Mouse (Mus musculus): ENCODE measurements at regions not wholly inside any gene's neighbourhood (a gene's known extent, or its start where the extent isn't known, plus 50 kb on each side); places are given as distances from the start of the nearest gene placed in this dataset.

DNA sequence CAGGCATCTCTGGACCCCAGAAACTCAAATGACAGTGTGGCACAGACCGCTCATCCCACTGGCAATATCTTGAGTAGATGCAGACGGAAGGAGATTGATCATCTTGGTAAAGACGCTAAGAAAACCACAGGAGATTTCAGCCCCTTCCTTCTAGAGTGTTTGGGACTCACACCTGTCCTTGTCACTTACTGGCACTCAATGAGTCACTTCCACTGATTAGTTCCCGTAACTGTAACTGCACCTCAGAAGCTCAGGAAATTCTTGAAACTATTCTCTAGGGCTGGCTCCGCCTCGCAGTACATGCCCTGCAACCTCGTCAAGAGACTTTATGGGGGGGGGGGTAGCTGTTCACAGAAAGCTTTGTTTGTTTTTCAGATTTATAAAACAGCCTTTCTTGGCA lies 155.9 kb downstream of the Hlx start:
- no peak for DNase-seq (ENCODE audit: low read depth, low spot score)
- Histone ChIP-seq H3K27me3 (ENCODE audit: control insufficient read depth, insufficient read depth, low read length, poor library complexity, severe bottlenecking) (no peaks in the 10 kb centered on the region), H3K36me3 (ENCODE audit: control insufficient read depth, insufficient read depth, low read length, poor library complexity, severe bottlenecking) (no peaks in the 10 kb centered on the region)

DNA sequence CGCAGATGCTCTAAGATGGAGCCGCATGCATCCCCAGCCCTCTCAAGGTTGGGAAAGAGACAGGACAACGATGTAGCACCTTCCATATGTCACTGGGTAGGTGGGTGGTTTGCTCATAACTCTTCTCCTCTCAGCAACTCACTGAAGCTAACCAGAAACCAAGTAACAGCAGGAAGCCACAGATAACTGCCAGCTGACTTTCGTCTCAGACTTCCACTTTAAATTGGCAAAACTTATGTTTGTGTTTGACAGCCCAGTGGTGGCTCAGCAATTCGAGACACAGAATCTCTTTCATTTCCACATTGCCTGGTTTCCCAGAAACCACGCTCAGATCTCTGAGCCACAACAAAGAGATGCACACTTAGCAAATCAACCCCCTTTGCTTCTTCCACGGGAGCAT lies 159.1 kb downstream of the Hlx start:
- no peak for DNase-seq (ENCODE audit: low read depth, low spot score)
- no peaks in the 10 kb centered on the region for H3K27me3 ChIP-seq (ENCODE audit: control insufficient read depth, insufficient read depth, low read length, poor library complexity, severe bottlenecking)

DNA sequence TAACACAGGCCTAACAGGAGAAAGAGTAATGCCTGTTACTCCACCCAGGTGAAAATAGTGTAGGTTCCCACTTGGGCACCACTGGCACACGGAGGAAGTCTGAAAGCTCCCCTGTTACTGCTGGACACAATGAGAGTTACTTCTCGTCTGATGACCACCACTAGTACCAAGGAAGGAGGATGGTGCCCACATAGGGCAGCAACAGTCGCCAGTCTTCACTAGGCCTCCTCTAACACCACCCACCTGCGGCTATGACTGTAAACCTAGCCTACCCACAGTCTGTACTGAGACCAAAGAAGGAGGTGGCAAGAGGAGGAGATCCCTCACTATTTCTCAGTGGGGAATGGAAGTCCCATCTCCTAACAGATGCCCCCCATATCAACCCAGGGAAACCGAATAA lies 161.7 kb downstream of the Hlx start:
- Histone ChIP-seq H3K27me3 (ENCODE audit: control insufficient read depth, insufficient read depth, low read length, poor library complexity, severe bottlenecking) (no peaks in the 10 kb centered on the region; the same call in 1 of the 2 replicates), H3K36me3 (ENCODE audit: control insufficient read depth, insufficient read depth, low read length, poor library complexity, severe bottlenecking) (no peaks in the 10 kb centered on the region)
- no peak for DNase-seq (ENCODE audit: low read depth, low spot score)

More for the DNA sequence above, 159.1 kb downstream of the Hlx start:
- no peaks in the 10 kb centered on the region for H3K36me3 ChIP-seq (ENCODE audit: control insufficient read depth, insufficient read depth, low read length, poor library complexity, severe bottlenecking)

DNA sequence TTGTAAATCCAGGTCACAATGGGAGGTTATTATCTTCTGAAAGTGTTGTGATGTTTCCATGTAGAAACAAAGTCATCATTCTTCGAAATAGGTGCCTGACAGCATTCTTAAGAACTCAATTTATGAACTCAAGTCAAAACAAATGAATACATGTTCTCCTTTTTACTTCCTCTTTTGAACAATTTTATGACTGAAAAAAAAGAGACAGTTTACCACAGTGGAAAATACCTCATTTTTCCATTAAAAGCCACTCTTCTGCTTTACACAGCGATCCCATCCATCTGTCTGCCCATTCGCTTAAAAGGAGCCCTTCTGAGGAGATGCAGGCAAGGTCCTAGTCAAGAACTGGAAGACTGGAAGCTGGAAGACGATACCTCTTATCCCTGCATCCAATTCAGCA lies 169.5 kb downstream of the Hlx start:
- no peaks in the 10 kb centered on the region for H3K36me3 ChIP-seq (ENCODE audit: control insufficient read depth, insufficient read depth, low read length, poor library complexity, severe bottlenecking)
- no peaks in the 10 kb centered on the region; the same call in 1 of the 2 replicates for H3K27me3 ChIP-seq (ENCODE audit: control insufficient read depth, insufficient read depth, low read length, poor library complexity, severe bottlenecking)
- peak; percentile 63 for DNase-seq (ENCODE audit: low read depth, low spot score)

DNA sequence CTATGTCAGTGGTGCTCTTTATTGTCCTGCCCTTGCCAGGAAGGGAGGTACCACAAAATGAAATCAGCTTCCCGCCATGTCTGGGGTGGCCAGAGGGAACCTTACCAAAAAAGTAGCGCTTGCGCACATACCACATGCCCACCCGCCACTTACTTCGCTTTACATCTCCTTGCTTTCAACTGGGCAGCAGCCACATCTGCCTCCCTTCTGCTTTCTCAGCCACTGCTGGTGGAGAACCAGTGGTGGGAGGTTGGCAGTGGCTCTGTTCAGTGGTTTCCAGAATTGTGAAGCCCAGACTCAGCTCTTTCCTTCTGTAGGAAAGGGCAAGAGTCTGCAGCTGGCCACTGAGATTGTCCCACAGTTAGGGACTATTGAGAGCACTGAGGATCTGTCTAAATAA lies 170.2 kb downstream of the Hlx start:
- peak; percentile 20 for DNase-seq (ENCODE audit: low read depth, low spot score)
- Histone ChIP-seq H3K27me3 (ENCODE audit: control insufficient read depth, insufficient read depth, low read length, poor library complexity, severe bottlenecking) (no peaks in the 10 kb centered on the region; the same call in 1 of the 2 replicates), H3K36me3 (ENCODE audit: control insufficient read depth, insufficient read depth, low read length, poor library complexity, severe bottlenecking) (no peaks in the 10 kb centered on the region)

DNA sequence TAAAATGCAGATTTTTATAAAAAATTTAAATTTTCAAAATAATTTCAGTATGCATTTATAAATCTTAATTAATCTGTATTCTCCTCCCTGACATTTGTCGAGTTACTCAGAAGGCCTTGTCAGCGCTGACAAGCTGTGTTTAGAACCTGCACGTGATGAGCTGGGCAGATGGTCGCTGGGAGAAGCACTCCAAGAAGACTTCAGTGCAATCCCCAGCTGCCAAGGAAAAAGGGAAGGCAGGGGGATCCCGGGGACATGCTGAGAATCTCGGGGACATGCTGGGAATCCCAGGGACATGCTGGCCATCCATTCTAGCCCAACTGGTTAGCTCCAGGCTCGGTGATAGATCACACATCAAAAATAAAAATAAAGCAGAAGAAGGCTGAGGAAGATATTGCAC lies 172.9 kb downstream of the Hlx start:
- no peaks in the 10 kb centered on the region for H3K27me3 ChIP-seq (ENCODE audit: control insufficient read depth, insufficient read depth, low read length, poor library complexity, severe bottlenecking)
- DNase-seq (ENCODE audit: low read depth, low spot score): no peak
- no peaks in the 10 kb centered on the region for H3K36me3 ChIP-seq (ENCODE audit: control insufficient read depth, insufficient read depth, low read length, poor library complexity, severe bottlenecking)

DNA sequence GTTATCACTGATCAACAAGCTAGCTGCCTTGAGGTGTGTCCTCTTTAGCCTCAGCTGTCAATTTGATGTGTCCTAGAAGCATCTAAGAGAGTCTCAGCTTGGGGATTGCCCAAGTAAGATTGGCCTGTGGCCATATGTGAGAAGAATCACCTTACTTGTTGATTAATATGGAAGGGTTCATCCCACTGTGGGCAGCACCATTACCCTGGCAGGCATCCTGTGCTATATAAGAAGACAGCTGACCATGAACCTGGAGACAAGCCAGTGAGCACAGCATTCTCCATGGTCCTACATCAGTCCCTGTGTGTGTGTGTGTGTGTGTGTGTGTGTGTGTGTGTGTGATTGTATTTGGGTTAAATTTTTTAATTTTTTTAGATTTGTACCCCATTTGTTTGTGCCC lies 178.6 kb downstream of the Hlx start:
- Histone ChIP-seq H3K27me3 (ENCODE audit: control insufficient read depth, insufficient read depth, low read length, poor library complexity, severe bottlenecking) (no peaks in the 10 kb centered on the region), H3K36me3 (ENCODE audit: control insufficient read depth, insufficient read depth, low read length, poor library complexity, severe bottlenecking) (no peaks in the 10 kb centered on the region)
- DNase-seq (ENCODE audit: low read depth, low spot score): no peak

DNA sequence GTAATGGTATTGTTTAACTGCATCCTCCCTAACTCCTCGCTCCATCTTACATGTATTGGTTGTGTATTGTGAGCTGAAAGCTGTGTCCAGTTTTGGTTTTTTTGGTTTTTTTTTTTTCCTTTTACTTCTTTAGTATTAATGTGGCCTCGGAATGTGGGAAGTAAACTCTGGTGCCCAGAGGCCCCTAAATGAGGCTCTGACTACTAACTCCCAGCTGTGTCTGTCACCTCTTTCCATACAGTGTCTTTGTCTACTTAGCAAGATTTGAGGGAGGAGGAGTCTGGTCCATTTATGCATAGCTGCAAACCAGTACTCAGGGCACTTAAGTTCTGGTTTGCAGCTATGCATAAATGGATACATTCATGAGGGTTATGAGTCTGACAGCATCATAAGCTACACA lies 181.9 kb downstream of the Hlx start:
- Histone ChIP-seq H3K27me3 (ENCODE audit: control insufficient read depth, insufficient read depth, low read length, poor library complexity, severe bottlenecking) (no peaks in the 10 kb centered on the region), H3K36me3 (ENCODE audit: control insufficient read depth, insufficient read depth, low read length, poor library complexity, severe bottlenecking) (no peaks in the 10 kb centered on the region)
- no peak for DNase-seq (ENCODE audit: low read depth, low spot score)

DNA sequence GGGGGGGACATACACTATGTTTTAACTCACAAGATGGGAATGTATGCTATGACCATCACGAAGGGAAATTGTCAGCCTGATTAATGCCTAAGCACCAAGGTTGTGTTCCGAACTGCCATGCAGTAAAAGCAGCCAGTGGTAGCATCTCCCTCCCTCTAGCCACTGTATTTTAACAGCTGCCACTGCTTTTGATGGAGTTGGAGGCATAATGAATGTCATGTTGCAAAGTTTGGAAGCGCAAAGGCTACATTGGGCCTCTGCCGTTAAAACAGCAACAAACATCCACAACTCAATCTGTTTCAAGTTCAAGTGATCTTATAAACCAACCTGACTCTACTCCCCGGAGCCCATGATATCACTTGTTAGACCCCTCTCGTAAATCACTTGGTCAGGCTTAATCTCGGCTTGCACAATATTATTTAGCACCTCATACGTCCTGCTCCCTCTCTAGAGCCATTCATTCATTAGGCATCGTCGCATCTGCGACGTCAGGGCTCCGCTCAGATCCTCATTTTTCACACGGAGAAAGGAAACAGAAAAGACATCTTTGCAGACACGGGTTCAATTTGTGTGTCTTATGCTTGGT lies 184.7 kb downstream of the Hlx start:
- DNase-seq (ENCODE audit: low read depth, low spot score): no peak
- H3K27me3 ChIP-seq (ENCODE audit: control insufficient read depth, insufficient read depth, low read length, poor library complexity, severe bottlenecking): no peaks in the 10 kb centered on the region
- no peaks in the 10 kb centered on the region for H3K36me3 ChIP-seq (ENCODE audit: control insufficient read depth, insufficient read depth, low read length, poor library complexity, severe bottlenecking)

DNA sequence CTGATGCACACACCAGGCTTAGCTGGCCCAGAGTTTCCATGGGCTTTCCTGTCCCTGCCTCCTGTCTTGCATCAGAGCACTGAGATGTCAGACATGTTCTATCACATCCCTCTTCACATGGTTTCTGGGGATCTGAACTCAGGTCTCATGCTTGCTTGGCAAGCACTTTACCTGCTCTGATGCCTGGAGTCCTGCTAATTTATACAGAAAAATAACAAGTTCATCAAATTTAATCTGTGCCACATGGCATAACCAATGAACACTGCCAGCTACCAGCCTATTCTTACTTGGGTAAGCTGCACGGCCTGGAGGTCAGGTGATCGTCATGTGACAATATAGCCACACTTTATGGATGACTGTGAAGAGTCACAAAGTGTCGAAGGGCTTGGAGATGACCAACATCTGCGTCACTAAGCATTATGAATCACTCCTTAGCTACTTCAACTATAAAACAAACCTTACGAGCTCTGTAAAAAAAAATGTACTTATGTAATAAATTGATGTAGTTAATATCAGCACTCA lies 186.2 kb downstream of the Hlx start:
- Histone ChIP-seq H3K36me3 (ENCODE audit: control insufficient read depth, insufficient read depth, low read length, poor library complexity, severe bottlenecking) (no peaks in the 10 kb centered on the region), H3K27me3 (ENCODE audit: control insufficient read depth, insufficient read depth, low read length, poor library complexity, severe bottlenecking) (no peaks in the 10 kb centered on the region)
- no peak for DNase-seq (ENCODE audit: low read depth, low spot score)

DNA sequence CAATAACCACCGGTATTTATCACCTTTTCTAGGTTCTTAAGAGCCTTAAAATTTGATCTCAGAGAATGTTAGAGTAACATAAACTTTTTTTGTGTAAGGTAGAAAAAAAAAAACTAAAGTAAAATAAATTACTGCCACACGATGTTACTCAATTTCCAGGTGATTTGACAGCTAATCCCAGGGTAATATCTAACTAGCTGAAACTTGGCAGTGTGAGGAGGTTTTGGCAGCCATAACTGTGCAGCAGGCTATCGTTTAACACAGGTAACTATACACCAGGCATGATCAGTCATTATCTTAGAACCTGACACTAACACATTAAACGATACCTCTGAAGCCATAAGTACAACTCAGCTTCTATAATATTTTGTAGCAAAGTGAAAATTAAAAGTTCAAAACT lies 187.3 kb downstream of the Hlx start:
- H3K27me3 ChIP-seq (ENCODE audit: control insufficient read depth, insufficient read depth, low read length, poor library complexity, severe bottlenecking): no peaks in the 10 kb centered on the region

DNA sequence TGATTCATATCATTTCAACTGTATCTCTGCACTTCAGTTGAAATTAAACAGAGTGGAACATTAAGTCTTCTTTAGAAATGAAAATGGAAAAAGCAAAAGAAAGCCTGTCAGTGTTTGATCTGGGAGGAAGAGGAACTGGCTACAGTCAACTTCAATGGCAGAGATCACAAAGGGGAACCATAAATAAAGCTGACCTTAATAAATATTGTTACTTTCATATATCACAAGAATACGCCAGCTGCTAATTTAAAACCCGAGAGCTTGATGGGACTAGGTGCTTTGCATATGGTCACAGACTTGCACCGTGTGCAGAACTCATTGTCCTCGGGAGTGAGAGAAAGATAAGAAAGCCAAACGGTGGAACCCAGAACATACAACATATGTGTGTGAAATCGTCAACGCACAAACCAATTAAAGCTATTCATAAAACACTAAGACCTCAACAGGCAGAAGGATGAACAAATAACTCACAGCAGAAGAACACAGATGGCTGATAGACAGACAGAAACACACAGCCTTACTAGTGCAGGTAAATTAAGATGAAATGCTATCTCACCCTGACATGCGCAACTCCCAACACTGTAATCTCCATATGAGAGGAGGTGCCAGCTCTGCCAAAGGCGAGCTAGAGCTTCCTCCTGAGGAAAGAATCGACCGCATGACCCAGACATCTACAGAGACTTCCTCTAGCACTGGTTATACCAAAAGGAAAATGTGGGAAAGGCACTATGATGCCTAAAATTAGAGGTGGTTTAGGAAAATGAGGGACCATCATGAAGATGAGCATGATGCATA lies 189.9 kb downstream of the Hlx start:
- peak; percentile 20 for DNase-seq (ENCODE audit: low read depth, low spot score)
- Histone ChIP-seq H3K36me3 (ENCODE audit: control insufficient read depth, insufficient read depth, low read length, poor library complexity, severe bottlenecking) (no peaks in the 10 kb centered on the region), H3K27me3 (ENCODE audit: control insufficient read depth, insufficient read depth, low read length, poor library complexity, severe bottlenecking) (no peaks in the 10 kb centered on the region)

More for the DNA sequence above, 187.3 kb downstream of the Hlx start:
- no peak for DNase-seq (ENCODE audit: low read depth, low spot score)
- H3K36me3 ChIP-seq (ENCODE audit: control insufficient read depth, insufficient read depth, low read length, poor library complexity, severe bottlenecking): no peaks in the 10 kb centered on the region

DNA sequence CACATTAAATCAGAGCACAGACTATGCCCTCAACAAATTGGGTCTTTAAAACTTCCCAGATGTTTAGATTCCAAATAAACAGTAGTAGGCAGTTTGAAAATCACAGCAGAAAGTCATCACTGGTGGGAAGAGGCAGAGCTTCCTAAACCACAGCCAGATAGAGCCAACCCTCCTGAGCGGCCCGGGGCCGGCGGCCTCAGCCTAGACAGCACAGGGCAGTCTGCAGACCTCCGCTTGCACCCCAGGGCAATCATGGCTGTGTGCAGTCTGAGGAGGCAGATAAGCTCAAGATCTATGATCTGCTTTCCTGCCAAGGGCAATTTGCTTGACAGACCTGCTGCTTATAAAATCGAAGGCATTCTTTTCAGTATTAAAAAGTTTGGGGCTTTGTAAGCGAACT lies 192.6 kb downstream of the Hlx start:
- Histone ChIP-seq H3K27me3 (ENCODE audit: control insufficient read depth, insufficient read depth, low read length, poor library complexity, severe bottlenecking) (no peaks in the 10 kb centered on the region), H3K36me3 (ENCODE audit: control insufficient read depth, insufficient read depth, low read length, poor library complexity, severe bottlenecking) (no peaks in the 10 kb centered on the region)
- DNase-seq (ENCODE audit: low read depth, low spot score): no peak

DNA sequence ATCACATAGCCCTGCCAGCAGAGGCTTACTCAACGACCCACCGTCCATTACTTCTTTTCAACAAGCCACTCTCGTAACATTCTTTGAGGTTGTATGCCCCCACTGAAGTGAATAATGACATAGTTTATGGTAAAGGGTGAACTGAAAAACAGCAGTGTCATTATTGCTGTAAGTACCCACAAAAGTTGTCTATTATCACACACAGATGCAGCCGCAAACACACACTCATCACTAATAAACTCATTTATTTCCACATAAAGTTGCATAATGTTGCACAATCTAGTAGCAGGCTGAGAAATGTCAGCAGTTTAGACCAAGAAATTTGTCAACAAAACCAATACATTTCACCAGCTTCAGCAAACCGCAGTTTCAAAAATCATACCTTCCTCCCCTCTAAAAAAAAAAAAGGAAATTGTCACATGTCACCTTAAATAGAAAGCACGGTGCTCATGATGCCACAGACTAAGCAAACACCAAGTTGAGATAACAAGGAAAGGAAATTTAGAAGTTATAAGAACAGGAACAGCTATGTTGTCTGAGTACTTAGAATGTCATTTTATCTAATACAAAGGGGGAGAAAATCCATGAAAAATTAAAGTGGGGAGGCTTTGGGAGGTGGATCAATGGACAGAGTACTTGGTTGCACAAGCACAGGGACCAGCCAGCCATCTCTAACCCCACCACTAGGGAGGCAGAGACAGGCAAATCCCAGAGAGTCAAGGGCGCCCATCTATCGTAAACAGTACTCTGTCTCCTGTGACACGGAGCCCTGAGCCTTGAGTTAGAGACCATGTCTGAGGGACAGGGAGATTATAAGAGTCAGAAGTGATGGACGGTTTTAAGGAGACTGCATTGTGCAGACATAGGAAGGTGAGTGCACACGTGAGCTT lies 195.9 kb downstream of the Hlx start:
- no peaks in the 10 kb centered on the region for H3K27me3 ChIP-seq (ENCODE audit: control insufficient read depth, insufficient read depth, low read length, poor library complexity, severe bottlenecking)
- DNase-seq (ENCODE audit: low read depth, low spot score): no peak
- no peaks in the 10 kb centered on the region for H3K36me3 ChIP-seq (ENCODE audit: control insufficient read depth, insufficient read depth, low read length, poor library complexity, severe bottlenecking)

DNA sequence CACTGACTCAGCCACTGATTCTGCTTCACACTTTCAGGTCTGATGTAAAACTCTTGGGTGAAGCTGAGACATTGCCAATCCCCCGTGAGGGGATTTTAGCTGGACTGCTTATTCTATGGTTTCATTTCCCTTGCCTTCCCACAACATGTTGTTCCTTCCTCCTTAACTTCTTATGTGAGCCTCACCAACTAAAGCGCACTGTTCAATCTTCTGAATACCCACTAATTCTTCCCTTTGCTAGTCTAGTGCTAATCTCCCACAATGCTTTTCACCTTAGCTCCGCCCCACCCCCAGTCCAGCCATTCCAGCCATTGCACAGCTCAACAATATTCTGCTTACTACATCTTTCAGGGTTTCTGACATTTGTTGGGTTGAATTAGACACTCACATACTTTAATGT lies 196.7 kb downstream of the Hlx start:
- Histone ChIP-seq H3K27me3 (ENCODE audit: control insufficient read depth, insufficient read depth, low read length, poor library complexity, severe bottlenecking) (no peaks in the 10 kb centered on the region), H3K36me3 (ENCODE audit: control insufficient read depth, insufficient read depth, low read length, poor library complexity, severe bottlenecking) (no peaks in the 10 kb centered on the region)
- DNase-seq (ENCODE audit: low read depth, low spot score): peak; percentile 12

Data from splenic B cell, adult 2 months (primary cell).